Mouse (Mus musculus) urinary bladder, postnatal 0 days (tissue): Measurements from ENCODE around the gene Olfr518. TPM values are rescaled to one million over a fixed set of nuclear protein-coding genes. Genes with fewer than 3 reads are reported as not detected.

Source experiments
- polyA plus RNA-seq: library from polyadenylated mRNA; unstranded; fragments of >200 nt; fragmentation: Nextera tagmentation; extraction: Ambion mirVana; gene quantifications from 2 replicates; pipeline ENCODE4 v1.2.1, GENCODE M21; 2015

Gene Olfr518
- not detected in 2 replicates for polyA plus RNA-seq

GRCm38 (mm10) chr7:108884906-108885305 is at the start of gene Olfr518:
Olfr518 (minus strand) TSS chr7:108885006.

GRCm38 (mm10) chr7:108933794-108934731 is 49.3 kb upstream of the Olfr518 start, which contains the start of gene Eif3f:
Eif3f (plus strand) TSS chr7:108934417.

GRCm38 (mm10) chr7:108929726-108930393 is 45.1 kb upstream of the Olfr518 start, which contains the start of gene Nlrp10:
Nlrp10 (minus strand) TSS chr7:108930178.

GRCm38 (mm10) chr7:108894320-108894719 is 9.5 kb upstream of the Olfr518 start, which contains the start of gene Olfr519:
Olfr519 (minus strand) TSS chr7:108894420.

GRCm38 (mm10) chr7:108872279-108872678 is 12.5 kb downstream of the Olfr518 start, which contains the start of gene Olfr517:
Olfr517 (minus strand) TSS chr7:108872379.

GRCm38 (mm10) chr7:108850429-108850828 is 34.4 kb downstream of the Olfr518 start, which contains the start of gene Olfr516:
Olfr516 (minus strand) TSS chr7:108850529.

Other genes starting within 250 kb of the Olfr518 start
- not detected in 2 replicates for gene Olfr509, start 233.1 kb downstream of the Olfr518 start, polyA plus RNA-seq
- not detected in 2 replicates for gene Olfr510, start 218.6 kb downstream of the Olfr518 start, polyA plus RNA-seq
- gene Olfr512, start 171.7 kb downstream of the Olfr518 start, polyA plus RNA-seq: not detected in 2 replicates
- not detected in 2 replicates for gene Olfr513, start 134.0 kb downstream of the Olfr518 start, polyA plus RNA-seq
- gene Olfr514, start 59.0 kb downstream of the Olfr518 start, polyA plus RNA-seq: not detected in 2 replicates
- not detected in 2 replicates for gene Olfr516, start 34.5 kb downstream of the Olfr518 start, polyA plus RNA-seq
- gene Olfr517, start 12.6 kb downstream of the Olfr518 start, polyA plus RNA-seq: not detected in 2 replicates
- not detected in 2 replicates for gene Olfr519, start 9.4 kb upstream of the Olfr518 start, polyA plus RNA-seq
- 0.11 and 0.16 TPM in 2 replicates for gene Nlrp10, start 45.2 kb upstream of the Olfr518 start, polyA plus RNA-seq
- 65.8 and 73.9 TPM in 2 replicates for gene Eif3f, start 49.4 kb upstream of the Olfr518 start, polyA plus RNA-seq
- 0.60 and 0.96 TPM in 2 replicates for gene Tub, start 65.3 kb upstream of the Olfr518 start, polyA plus RNA-seq
- gene Ric3, start 198.3 kb upstream of the Olfr518 start, polyA plus RNA-seq: 2.0 and 2.6 TPM in 2 replicates